Mouse (Mus musculus): ENCODE data around the gene Ube2v1. TPM values are rescaled to one million over a fixed set of nuclear protein-coding genes. Genes with fewer than 3 reads are reported as not detected.
"Not testable (repeated sequence)": the region's sequence is repeated elsewhere in the genome, so short reads cannot be mapped to it uniquely, and the experiment has no call there.

Gene Ube2v1
- polyA plus RNA-seq, 1 experiment from 2014 or later, result 249 TPM

- Histone ChIP-seq H3K27ac (replicated peaks; ENCODE audit: low read depth, low read length) (no peak overlapping the region), H3K9me3 (ENCODE audit: control insufficient read depth, low read length) (no peaks in the 10 kb centered on the region), H3K4me2 (ENCODE audit: low read depth, low read length) (no peak overlapping the region), H3K9ac (ENCODE audit: low read depth, low read length) (no peak overlapping the region), H3K27me3 (replicated peaks; ENCODE audit: control insufficient read depth, insufficient read depth, low read length) (no peaks in the 10 kb centered on the region), H3K4me3 (ENCODE audit: low read depth, low read length) (no peak overlapping the region), H3K4me1 (ENCODE audit: control insufficient read depth, insufficient read depth, low read length) (no peaks in the 10 kb centered on the region), H3K36me3 (ENCODE audit: control insufficient read depth, insufficient read depth, low read length) (peaks cover 14% of the 10 kb centered on the region)
- DNase-seq (ENCODE audit: low spot score), result no peak
- no peak for ATAC-seq (ENCODE audit: low read depth)
- 81% methylated on average over 13 of the region's 13 CpGs for WGBS
These were observed 9.5 kb downstream of the Ube2v1 start for GRCm38 (mm10) chr2:167622352-167622751.

- Histone ChIP-seq H3K4me3 (ENCODE audit: low read depth, low read length) (no peak overlapping the region), H3K9ac (ENCODE audit: low read depth, low read length) (no peak overlapping the region), H3K27me3 (replicated peaks; ENCODE audit: control insufficient read depth, insufficient read depth, low read length) (no peaks in the 10 kb centered on the region), H3K4me2 (ENCODE audit: low read depth, low read length) (no peak overlapping the region), H3K4me1 (ENCODE audit: control insufficient read depth, insufficient read depth, low read length) (no peaks in the 10 kb centered on the region), H3K9me3 (ENCODE audit: control insufficient read depth, low read length) (no peaks in the 10 kb centered on the region), H3K36me3 (ENCODE audit: control insufficient read depth, insufficient read depth, low read length) (peaks cover 16% of the 10 kb centered on the region), H3K27ac (replicated peaks; ENCODE audit: low read depth, low read length) (no peak overlapping the region)
- no peak for ATAC-seq (ENCODE audit: low read depth)
- 75% methylated on average over 8 of the region's 9 CpGs for WGBS
- no peak for DNase-seq (ENCODE audit: low spot score)
These were observed 10.4 kb downstream of the Ube2v1 start for GRCm38 (mm10) chr2:167621255-167622087.

GRCm38 (mm10) chr2:167617472-167617871 is 14.4 kb downstream of the Ube2v1 start:
- H3K4me2 ChIP-seq (ENCODE audit: low read depth, low read length), result no peak overlapping the region
- no peak overlapping the region for H3K9ac ChIP-seq (ENCODE audit: low read depth, low read length)
- H3K36me3 ChIP-seq (ENCODE audit: control insufficient read depth, insufficient read depth, low read length), result peaks cover 48% of the 10 kb centered on the region
- no peak overlapping the region for H3K27ac ChIP-seq (replicated peaks; ENCODE audit: low read depth, low read length)
- no peaks in the 10 kb centered on the region for H3K9me3 ChIP-seq (ENCODE audit: control insufficient read depth, low read length)
- no peak overlapping the region for H3K4me3 ChIP-seq (ENCODE audit: low read depth, low read length)
- ATAC-seq (ENCODE audit: low read depth) (no peak), DNase-seq (ENCODE audit: low spot score) (peak; percentile 31)
- 67% methylated on average over 4 of the region's 4 CpGs for WGBS
- no peaks in the 10 kb centered on the region for H3K4me1 ChIP-seq (ENCODE audit: control insufficient read depth, insufficient read depth, low read length)
- H3K27me3 ChIP-seq (replicated peaks; ENCODE audit: control insufficient read depth, insufficient read depth, low read length), result no peaks in the 10 kb centered on the region

GRCm38 (mm10) chr2:167617034-167617433 is 14.9 kb downstream of the Ube2v1 start:
- Histone ChIP-seq H3K27me3 (replicated peaks; ENCODE audit: control insufficient read depth, insufficient read depth, low read length) (no peaks in the 10 kb centered on the region), H3K4me2 (ENCODE audit: low read depth, low read length) (no peak overlapping the region), H3K36me3 (ENCODE audit: control insufficient read depth, insufficient read depth, low read length) (peaks cover 50% of the 10 kb centered on the region), H3K4me1 (ENCODE audit: control insufficient read depth, insufficient read depth, low read length) (no peaks in the 10 kb centered on the region), H3K9ac (ENCODE audit: low read depth, low read length) (no peak overlapping the region), H3K27ac (replicated peaks; ENCODE audit: low read depth, low read length) (no peak overlapping the region), H3K4me3 (ENCODE audit: low read depth, low read length) (no peak overlapping the region), H3K9me3 (ENCODE audit: control insufficient read depth, low read length) (no peaks in the 10 kb centered on the region)
- 95% methylated on average over 3 of the region's 3 CpGs for WGBS
- no peak for ATAC-seq (ENCODE audit: low read depth)
- no peak for DNase-seq (ENCODE audit: low spot score)

GRCm38 (mm10) chr2:167613335-167613734 is 18.6 kb downstream of the Ube2v1 start:
- not testable (repeated sequence) for H3K4me1 ChIP-seq (ENCODE audit: control insufficient read depth, insufficient read depth, low read length); H3K4me2 ChIP-seq (ENCODE audit: low read depth, low read length); H3K27me3 ChIP-seq (replicated peaks; ENCODE audit: control insufficient read depth, insufficient read depth, low read length); H3K4me3 ChIP-seq (ENCODE audit: low read depth, low read length); ATAC-seq (ENCODE audit: low read depth); H3K27ac ChIP-seq (replicated peaks; ENCODE audit: low read depth, low read length); H3K9ac ChIP-seq (ENCODE audit: low read depth, low read length); DNase-seq (ENCODE audit: low spot score); H3K9me3 ChIP-seq (ENCODE audit: control insufficient read depth, low read length)
- 96% methylated on average over 7 of the region's 7 CpGs for WGBS
- peaks cover 80% of the 10 kb centered on the region for H3K36me3 ChIP-seq (ENCODE audit: control insufficient read depth, insufficient read depth, low read length)

- no peaks in the 10 kb centered on the region for H3K4me1 ChIP-seq (ENCODE audit: control insufficient read depth, insufficient read depth, low read length)
- no peak overlapping the region for H3K4me2 ChIP-seq (ENCODE audit: low read depth, low read length)
- no peak for ATAC-seq (ENCODE audit: low read depth)
- no peak overlapping the region for H3K27ac ChIP-seq (replicated peaks; ENCODE audit: low read depth, low read length)
- 90% methylated on average over 14 of the region's 14 CpGs for WGBS
- H3K36me3 ChIP-seq (ENCODE audit: control insufficient read depth, insufficient read depth, low read length), result peaks cover 70% of the 10 kb centered on the region
- H3K4me3 ChIP-seq (ENCODE audit: low read depth, low read length), result no peak overlapping the region
- no peak overlapping the region for H3K9ac ChIP-seq (ENCODE audit: low read depth, low read length)
- H3K27me3 ChIP-seq (replicated peaks; ENCODE audit: control insufficient read depth, insufficient read depth, low read length), result no peaks in the 10 kb centered on the region
- H3K9me3 ChIP-seq (ENCODE audit: control insufficient read depth, low read length), result no peaks in the 10 kb centered on the region
- DNase-seq (ENCODE audit: low spot score), result no peak
These were observed 19.8 kb downstream of the Ube2v1 start for GRCm38 (mm10) chr2:167612122-167612521.

GRCm38 (mm10) chr2:167611287-167611686 is 20.6 kb downstream of the Ube2v1 start:
- Histone ChIP-seq H3K9me3 (ENCODE audit: control insufficient read depth, low read length) (no peaks in the 10 kb centered on the region), H3K27me3 (replicated peaks; ENCODE audit: control insufficient read depth, insufficient read depth, low read length) (no peaks in the 10 kb centered on the region), H3K4me1 (ENCODE audit: control insufficient read depth, insufficient read depth, low read length) (no peaks in the 10 kb centered on the region), H3K36me3 (ENCODE audit: control insufficient read depth, insufficient read depth, low read length) (peaks cover 62% of the 10 kb centered on the region), H3K9ac (ENCODE audit: low read depth, low read length) (no peak overlapping the region), H3K4me2 (ENCODE audit: low read depth, low read length) (no peak overlapping the region), H3K27ac (replicated peaks; ENCODE audit: low read depth, low read length) (no peak overlapping the region), H3K4me3 (ENCODE audit: low read depth, low read length) (no peak overlapping the region)
- ATAC-seq (ENCODE audit: low read depth), result peak; percentile 23; the same call in 1 of the 2 replicates
- DNase-seq (ENCODE audit: low spot score), result peak; percentile 16
- 92% methylated on average over 10 of the region's 10 CpGs for WGBS

- peak; percentile 6; the same call in 1 of the 2 replicates for ATAC-seq (ENCODE audit: low read depth)
- H3K9ac ChIP-seq (ENCODE audit: low read depth, low read length), result no peak overlapping the region
These were observed 25.2 kb downstream of the Ube2v1 start for GRCm38 (mm10) chr2:167606745-167607123.

More at GRCm38 (mm10) chr2:167606745-167607123, 25.2 kb downstream of the Ube2v1 start:
- DNase-seq (ENCODE audit: low spot score), result no peak
- Histone ChIP-seq H3K27me3 (replicated peaks; ENCODE audit: control insufficient read depth, insufficient read depth, low read length) (no peaks in the 10 kb centered on the region), H3K4me3 (ENCODE audit: low read depth, low read length) (no peak overlapping the region), H3K4me2 (ENCODE audit: low read depth, low read length) (no peak overlapping the region), H3K36me3 (ENCODE audit: control insufficient read depth, insufficient read depth, low read length) (peaks cover 30% of the 10 kb centered on the region), H3K9me3 (ENCODE audit: control insufficient read depth, low read length) (no peaks in the 10 kb centered on the region), H3K27ac (replicated peaks; ENCODE audit: low read depth, low read length) (no peak overlapping the region), H3K4me1 (ENCODE audit: control insufficient read depth, insufficient read depth, low read length) (no peaks in the 10 kb centered on the region; the same call in 1 of the 2 replicates)
- 75% methylated on average over 4 of the region's 4 CpGs for WGBS

Data from embryonic facial prominence, embryonic 14.5 days (tissue).